Mouse (Mus musculus): ENCODE results near the gene Sez6. TPM values are rescaled to one million over a fixed set of nuclear protein-coding genes. Genes with fewer than 3 reads are reported as not detected.

Sez6 gene
- 0.95 and 1.2 TPM in 2 replicates for polyA plus RNA-seq (2015; fragmentation: Nextera tagmentation; extraction: Ambion mirVana)

DNA sequence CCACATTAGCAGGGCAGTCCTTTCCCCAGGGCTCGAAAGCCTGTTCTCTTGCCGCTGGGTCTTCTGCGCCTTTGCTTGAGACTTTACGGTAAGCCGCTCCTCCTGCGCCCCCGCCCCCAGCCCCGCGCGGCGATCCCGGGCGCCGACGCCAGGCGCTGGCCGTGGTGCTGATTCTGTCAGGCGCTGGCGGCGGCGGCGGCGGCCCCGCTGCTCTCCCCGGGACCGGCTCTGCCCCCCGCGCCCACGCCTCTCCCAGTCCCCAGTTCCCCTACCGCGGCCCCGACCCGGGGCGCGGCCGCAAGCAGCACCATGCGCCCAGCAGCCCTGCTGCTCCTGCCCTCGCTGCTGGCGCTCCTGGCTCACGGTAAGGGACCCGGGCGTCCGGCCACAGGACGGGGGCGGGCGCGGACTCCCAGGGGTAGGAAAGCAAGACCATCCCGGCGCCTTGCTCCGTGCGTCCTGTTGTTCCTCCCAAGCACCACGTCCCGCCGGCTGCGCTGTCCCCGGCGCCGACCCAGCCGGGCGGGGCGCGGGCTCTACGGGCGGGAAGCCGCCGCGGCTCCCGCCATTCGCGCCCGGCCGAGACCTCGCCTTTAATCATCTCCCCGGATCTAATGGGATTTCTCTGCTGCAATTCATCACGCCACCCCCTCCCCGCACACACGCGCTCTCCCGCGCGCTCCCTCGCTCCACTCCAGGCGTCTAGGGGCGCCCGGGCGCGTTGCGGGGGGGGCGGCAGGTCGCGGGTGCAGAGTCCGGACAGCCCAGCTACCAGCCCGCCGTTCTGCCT lies at the start of gene Sez6:
Gene Sez6, plus strand, starts transcription at position 50 of the 790 bp plus-strand sequence.
- no peaks in the 10 kb centered on the region for H3K9me3 ChIP-seq
- H3K27ac ChIP-seq: no peak within 1 kb of the TSS
- peak within 1 kb of the TSS; percentile 98 for H3K4me2 ChIP-seq (replicated peaks)
- H3K9ac ChIP-seq: no peak within 1 kb of the TSS
- under 1% methylated on average over 89 of the region's 94 CpGs for WGBS
- H3K4me3 ChIP-seq (replicated peaks): peak within 1 kb of the TSS; percentile 51
- H3K4me1 ChIP-seq (replicated peaks): peaks cover 14% of the 10 kb centered on the region
- no peaks in the 10 kb centered on the region for H3K36me3 ChIP-seq
- peaks cover 66% of the 10 kb centered on the region for H3K27me3 ChIP-seq (replicated peaks)
- ATAC-seq: peak; percentile 77

DNA sequence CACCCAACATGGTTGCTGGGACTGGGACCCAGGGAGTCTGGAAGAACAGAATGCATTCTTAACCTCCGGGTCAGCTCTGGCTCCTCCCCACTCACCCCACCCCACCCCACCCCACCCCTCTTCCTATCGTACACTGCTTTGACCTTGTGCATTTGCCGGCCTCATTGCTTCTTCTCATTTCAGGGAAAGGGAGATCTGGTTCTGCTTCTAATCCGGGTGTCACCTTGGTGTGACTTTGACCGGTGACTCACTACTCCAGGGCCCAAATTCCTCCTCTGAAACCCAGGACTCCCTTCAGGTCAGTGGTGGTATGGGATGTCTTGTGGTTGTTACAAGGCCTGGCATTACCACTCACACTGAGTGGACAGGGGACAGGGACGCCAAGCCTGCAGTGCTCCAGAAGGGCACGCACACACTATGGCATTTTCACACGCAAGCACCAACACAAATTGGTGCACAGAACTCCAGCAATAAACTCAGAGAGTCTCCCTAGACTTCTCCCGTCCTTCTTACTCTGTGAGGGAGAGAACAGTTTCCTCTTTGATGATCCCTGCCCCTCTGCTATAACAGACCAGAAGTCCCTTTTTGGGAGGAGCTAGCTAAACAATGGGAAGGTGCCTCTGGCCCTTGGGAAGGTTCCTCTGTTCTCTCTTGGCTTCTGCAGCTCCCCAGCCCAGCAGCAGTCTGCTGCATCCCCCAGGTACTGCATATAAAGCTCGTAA lies 45.9 kb upstream of the Sez6 start:
- peak; percentile 73 for ATAC-seq

DNA sequence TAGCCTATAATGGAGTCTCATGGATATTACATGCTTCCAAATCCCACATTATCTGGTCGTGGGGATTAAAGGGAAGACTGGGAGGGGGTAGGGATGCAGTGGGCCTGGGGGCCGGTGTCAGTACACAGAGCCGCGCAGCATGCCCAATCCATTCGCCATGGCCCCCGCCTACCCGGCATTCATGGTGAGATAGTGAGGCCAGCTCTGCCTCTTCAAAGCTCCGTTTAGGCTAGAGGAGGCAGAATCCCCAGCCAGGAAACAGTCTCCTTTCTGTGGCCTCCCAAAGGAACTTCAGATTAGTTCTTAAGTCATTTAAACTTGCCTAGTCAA lies 45.4 kb upstream of the Sez6 start:
- Histone ChIP-seq H3K9ac (no peak overlapping the region), H3K4me1 (replicated peaks) (peaks cover 26% of the 10 kb centered on the region), H3K9me3 (no peaks in the 10 kb centered on the region), H3K27ac (no peak overlapping the region), H3K4me2 (replicated peaks) (no peak overlapping the region), H3K4me3 (replicated peaks) (no peak overlapping the region), H3K36me3 (no peaks in the 10 kb centered on the region), H3K27me3 (replicated peaks) (no peaks in the 10 kb centered on the region)
- no peak for ATAC-seq
- 46% methylated on average over 8 of the region's 8 CpGs for WGBS

More for the DNA sequence above, 45.9 kb upstream of the Sez6 start:
- Histone ChIP-seq H3K36me3 (no peaks in the 10 kb centered on the region), H3K9ac (no peak overlapping the region), H3K27me3 (replicated peaks) (no peaks in the 10 kb centered on the region), H3K4me2 (replicated peaks) (no peak overlapping the region), H3K27ac (peak overlapping the region; percentile 40; the same call in 1 of the 2 replicates), H3K4me3 (replicated peaks) (no peak overlapping the region), H3K4me1 (replicated peaks) (peaks cover 26% of the 10 kb centered on the region), H3K9me3 (no peaks in the 10 kb centered on the region)
- 41% methylated on average over 10 of the region's 10 CpGs for WGBS

DNA sequence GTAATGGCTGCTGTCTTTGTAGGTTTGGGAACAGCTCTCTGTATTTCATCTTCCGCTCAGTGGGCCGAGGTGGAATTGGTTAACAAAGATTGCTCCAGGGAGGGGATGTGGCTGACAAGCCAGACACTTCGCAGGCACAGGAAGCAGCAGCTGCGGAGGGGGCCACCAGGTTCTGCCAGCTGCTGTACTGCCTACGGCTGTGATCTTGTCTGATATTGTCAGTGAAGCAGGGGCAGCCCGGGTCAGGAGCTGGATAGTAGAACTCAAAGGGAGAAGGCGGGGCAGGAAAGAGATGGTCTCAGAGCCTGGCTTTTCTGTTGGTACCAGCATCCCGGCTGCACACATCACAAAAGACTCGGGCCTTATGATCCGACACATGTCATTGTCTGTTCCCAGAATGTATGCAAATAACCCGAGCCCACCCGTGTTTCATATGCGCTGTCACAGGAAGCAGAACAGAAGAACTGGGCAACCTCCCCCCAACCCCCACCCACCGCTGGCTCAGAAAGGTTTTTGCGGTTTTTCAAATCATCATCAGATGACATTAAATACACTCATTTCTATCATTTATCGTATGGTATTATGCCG lies 43.1 kb upstream of the Sez6 start:
- 0 out of 2 replicates have a peak, but pooled peaks have one; percentile 34 for ATAC-seq
- Histone ChIP-seq H3K4me3 (replicated peaks) (no peak overlapping the region; the same call in 1 of the 2 replicates), H3K4me1 (replicated peaks) (peaks cover 26% of the 10 kb centered on the region), H3K9me3 (no peaks in the 10 kb centered on the region), H3K27me3 (replicated peaks) (no peaks in the 10 kb centered on the region), H3K27ac (no peak overlapping the region), H3K9ac (no peak overlapping the region), H3K36me3 (no peaks in the 10 kb centered on the region), H3K4me2 (replicated peaks) (0 out of 2 replicates have a peak overlapping the region, but pooled peaks have one; percentile 19)
- 29% methylated on average over 17 of the region's 17 CpGs for WGBS

DNA sequence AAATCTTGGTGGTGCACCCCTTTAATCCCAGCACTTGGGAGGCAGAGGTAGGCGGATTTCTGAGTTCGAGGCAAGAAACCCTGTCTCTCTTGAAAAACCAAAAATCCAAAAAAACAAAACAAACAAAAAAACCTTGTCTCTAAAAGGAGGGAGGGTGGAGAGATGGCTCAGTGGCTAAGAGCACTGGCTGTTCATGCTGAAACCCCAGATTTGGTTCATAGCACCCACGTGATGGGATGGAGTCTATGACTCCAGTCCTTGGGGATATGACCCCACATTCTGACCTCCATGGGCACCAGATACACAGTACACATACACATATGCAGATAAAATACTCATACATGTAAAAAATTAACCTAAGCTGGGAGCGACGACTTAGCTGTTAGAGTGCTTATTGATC lies 41.8 kb upstream of the Sez6 start:
- Histone ChIP-seq H3K9ac (no peak overlapping the region), H3K4me2 (replicated peaks) (no peak overlapping the region), H3K36me3 (no peaks in the 10 kb centered on the region), H3K27ac (no peak overlapping the region), H3K4me3 (replicated peaks) (no peak overlapping the region), H3K9me3 (no peaks in the 10 kb centered on the region), H3K27me3 (replicated peaks) (no peaks in the 10 kb centered on the region), H3K4me1 (replicated peaks) (peaks cover 32% of the 10 kb centered on the region)
- no peak for ATAC-seq
- whole genome bisulfite sequencing: 81% methylated on average over 5 of the region's 5 CpGs

DNA sequence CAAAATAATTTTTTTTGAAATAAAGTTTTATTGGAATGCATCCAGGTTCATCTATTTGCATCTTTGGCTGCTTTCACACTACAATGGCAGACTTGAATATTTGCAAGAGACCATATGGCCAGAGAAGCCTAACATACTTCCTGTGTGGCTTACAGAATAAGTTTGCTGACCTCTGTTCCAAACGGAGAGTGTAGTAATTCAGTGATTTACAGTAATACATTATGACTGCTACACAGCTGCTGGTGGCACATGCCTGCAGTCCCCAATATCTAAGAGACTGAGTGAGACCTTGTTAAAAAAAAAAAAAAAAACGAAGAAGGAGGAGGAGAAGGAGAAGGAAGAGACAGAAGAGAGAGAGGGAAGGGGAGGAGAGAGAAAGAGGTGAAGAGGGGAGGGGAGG lies 41.1 kb upstream of the Sez6 start:
- no peak overlapping the region for H3K9ac ChIP-seq
- no peaks in the 10 kb centered on the region for H3K27me3 ChIP-seq (replicated peaks)
- no peak overlapping the region for H3K4me3 ChIP-seq (replicated peaks)
- WGBS: 18% methylated on average over 1 of the region's 2 CpGs
- no peak overlapping the region for H3K4me2 ChIP-seq (replicated peaks)
- ATAC-seq: no peak
- H3K27ac ChIP-seq: no peak overlapping the region
- no peaks in the 10 kb centered on the region for H3K36me3 ChIP-seq
- H3K9me3 ChIP-seq: no peaks in the 10 kb centered on the region
- peaks cover 36% of the 10 kb centered on the region for H3K4me1 ChIP-seq (replicated peaks)

DNA sequence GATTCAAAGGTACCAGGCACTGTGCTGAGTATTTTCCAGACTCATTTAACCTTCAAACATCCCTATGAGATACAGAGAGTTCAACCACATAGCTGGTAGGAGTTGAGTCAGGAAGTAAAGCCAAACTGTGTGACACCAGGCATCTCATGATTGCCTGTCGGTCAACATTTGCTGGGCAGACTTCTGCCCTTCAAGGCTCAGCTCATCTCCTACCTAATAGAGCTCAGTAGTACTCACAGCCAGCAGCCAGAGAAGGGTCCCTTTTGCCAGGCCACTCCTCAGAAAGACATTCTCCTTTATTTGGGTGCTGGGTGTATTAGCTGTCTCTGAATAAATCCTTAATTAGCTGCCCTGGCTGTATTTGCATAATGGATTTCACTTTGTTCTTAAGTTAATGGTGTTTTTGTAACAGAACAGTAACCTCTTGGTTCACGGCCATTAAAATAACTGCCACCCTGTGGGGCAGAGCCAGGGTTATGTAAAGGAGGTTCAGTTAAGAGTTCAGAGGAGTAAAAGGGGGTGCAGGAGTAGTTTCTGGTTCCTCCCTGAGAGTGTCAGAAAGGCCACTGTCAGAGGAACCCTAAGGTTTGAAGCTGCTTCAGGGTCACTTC lies 39.8 kb upstream of the Sez6 start:
- no peak for ATAC-seq
- H3K9ac ChIP-seq: no peak overlapping the region
- H3K4me3 ChIP-seq (replicated peaks): no peak overlapping the region
- WGBS: 76% methylated on average over 2 of the region's 2 CpGs
- peaks cover 25% of the 10 kb centered on the region for H3K4me1 ChIP-seq (replicated peaks)
- no peaks in the 10 kb centered on the region for H3K36me3 ChIP-seq
- H3K9me3 ChIP-seq: no peaks in the 10 kb centered on the region
- H3K27ac ChIP-seq: no peak overlapping the region
- H3K27me3 ChIP-seq (replicated peaks): no peaks in the 10 kb centered on the region
- H3K4me2 ChIP-seq (replicated peaks): no peak overlapping the region

DNA sequence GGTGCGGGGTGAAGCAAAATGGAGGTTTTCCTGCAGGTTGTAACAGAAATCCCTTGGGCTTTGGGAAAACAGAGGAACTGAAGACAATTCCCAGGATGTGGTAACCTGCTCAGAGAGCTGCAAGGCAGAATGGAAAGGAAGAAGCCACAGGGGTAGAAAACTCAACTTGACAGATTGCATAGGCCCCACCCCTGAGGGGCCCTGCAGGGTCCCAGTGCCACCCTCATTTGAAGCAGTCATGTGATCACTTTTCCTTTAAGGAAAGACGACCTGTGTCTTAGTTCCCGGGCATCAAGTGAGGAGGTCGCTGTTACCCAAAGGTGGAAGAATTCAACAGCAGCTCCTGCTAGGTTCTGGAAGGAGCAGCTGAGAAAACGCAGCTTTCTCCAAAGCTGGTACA lies 37.7 kb upstream of the Sez6 start:
- Histone ChIP-seq H3K27me3 (replicated peaks) (peaks cover 5% of the 10 kb centered on the region; the same call in 1 of the 2 replicates), H3K9me3 (no peaks in the 10 kb centered on the region), H3K9ac (no peak overlapping the region), H3K4me2 (replicated peaks) (peak overlapping the region; percentile 49), H3K27ac (peak overlapping the region; percentile 94), H3K4me1 (replicated peaks) (peaks cover 15% of the 10 kb centered on the region), H3K4me3 (replicated peaks) (peak overlapping the region; percentile 22), H3K36me3 (no peaks in the 10 kb centered on the region)
- 13% methylated on average over 5 of the region's 5 CpGs for WGBS
- 0 out of 2 replicates have a peak, but pooled peaks have one; percentile 24 for ATAC-seq

DNA sequence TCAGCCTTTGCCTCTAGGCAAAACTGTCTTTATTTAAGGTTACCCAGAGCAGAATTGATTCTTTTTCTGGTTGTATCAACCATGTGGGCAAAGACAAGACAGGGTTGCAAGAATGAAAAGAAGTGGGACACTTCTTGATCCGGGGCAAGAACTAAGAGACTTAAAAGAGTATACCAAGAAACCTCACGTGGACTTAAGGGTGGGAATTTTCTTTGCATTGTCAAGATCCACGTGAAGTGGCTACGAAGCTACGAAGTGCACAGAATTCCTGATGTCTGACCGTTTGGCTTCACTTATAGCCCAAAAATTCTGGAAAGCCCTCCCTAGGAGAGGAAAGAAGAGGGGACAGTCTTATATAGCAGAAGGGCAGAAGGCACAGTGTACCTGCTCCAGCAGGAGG lies 37.3 kb upstream of the Sez6 start:
- Histone ChIP-seq H3K36me3 (no peaks in the 10 kb centered on the region), H3K4me1 (replicated peaks) (peaks cover 15% of the 10 kb centered on the region), H3K4me2 (replicated peaks) (peak overlapping the region; percentile 49), H3K9me3 (no peaks in the 10 kb centered on the region), H3K27me3 (replicated peaks) (peaks cover 5% of the 10 kb centered on the region; the same call in 1 of the 2 replicates), H3K27ac (peak overlapping the region; percentile 94), H3K9ac (no peak overlapping the region), H3K4me3 (replicated peaks) (peak overlapping the region; percentile 22)
- ATAC-seq: no peak
- WGBS: 52% methylated on average over 6 of the region's 6 CpGs

DNA sequence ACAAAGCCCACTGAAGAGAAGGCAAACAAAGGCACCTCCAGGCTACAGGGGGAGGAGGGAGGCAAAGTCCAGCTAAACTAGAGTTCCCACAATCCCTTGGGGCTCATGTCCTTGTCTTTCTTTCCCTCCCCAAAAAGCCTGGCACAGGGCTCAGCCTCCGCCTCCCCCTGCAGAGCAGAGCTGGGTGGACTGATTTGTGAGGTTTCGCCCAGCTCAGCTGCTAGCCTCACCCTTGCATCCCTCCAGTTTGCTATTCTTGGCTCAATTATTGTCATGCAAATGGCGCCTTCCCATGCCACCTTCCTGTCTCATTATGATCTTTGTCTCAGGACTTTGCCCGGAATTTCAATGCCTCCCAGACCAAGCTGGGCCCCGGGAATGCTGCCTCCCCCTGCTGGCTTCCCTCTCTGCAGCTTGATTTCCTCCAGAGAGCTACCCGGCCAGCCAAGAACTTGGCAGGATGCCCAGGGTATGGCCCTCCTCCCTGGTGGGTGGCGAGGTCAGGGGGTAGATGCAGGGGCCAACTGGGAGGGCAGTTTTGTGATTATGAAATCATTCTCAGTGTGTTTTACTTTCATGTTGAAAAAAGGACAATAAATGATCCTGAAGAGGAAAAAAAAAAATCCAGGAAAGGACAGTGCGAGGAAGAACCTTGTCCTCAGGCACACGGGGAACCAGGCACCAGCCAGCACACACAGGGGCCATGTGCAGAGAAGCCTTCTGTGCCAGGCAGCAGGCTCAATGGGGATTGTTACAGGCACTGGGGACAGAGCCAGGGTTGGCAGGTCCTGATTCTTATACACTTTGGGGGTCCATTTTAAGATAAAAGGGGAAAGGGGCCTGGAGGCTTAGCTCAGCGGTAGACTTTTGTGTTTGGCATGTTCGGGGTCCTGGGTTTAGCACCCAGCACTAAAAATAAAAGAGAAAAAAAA lies 36.5 kb upstream of the Sez6 start, which contains the start of gene Pipox:
Gene Pipox, minus strand, starts transcription at position 310 of the 932 bp plus-strand sequence.
- ATAC-seq: peak; percentile 96
- H3K9me3 ChIP-seq: no peaks in the 10 kb centered on the region
- H3K36me3 ChIP-seq: no peaks in the 10 kb centered on the region
- peak within 1 kb of the TSS; percentile 94 for H3K27ac ChIP-seq
- H3K4me1 ChIP-seq (replicated peaks): peaks cover 15% of the 10 kb centered on the region
- whole genome bisulfite sequencing: 20% methylated on average over 11 of the region's 11 CpGs
- H3K27me3 ChIP-seq (replicated peaks): peaks cover 5% of the 10 kb centered on the region; the same call in 1 of the 2 replicates
- peak within 1 kb of the TSS; percentile 49 for H3K4me2 ChIP-seq (replicated peaks)
- no peak within 1 kb of the TSS for H3K9ac ChIP-seq
- H3K4me3 ChIP-seq (replicated peaks): peak within 1 kb of the TSS; percentile 22

DNA sequence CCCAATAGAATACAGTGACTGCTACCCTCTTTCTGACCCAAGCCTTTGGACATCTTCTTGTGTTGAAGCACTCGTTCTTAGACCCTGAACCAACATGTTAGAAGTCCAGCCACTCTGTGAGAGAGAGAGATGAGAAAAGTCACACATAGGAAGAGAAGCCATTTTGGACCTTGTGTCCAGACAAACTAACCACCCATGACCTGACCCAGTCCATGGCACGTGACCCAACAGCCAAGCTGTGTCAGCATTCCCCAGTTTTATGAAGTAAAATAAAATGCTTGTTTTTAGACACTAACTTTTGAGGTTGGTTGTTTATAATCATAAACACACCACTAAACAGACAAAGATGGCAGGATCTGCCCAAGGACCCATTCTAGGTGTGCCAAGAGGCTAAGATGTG lies 35.6 kb upstream of the Sez6 start:
- WGBS: 88% methylated on average over 2 of the region's 2 CpGs
- no peak for ATAC-seq
- Histone ChIP-seq H3K9ac (no peak overlapping the region), H3K4me3 (replicated peaks) (no peak overlapping the region), H3K27me3 (replicated peaks) (peaks cover 5% of the 10 kb centered on the region; the same call in 1 of the 2 replicates), H3K36me3 (no peaks in the 10 kb centered on the region), H3K4me1 (replicated peaks) (peaks cover 15% of the 10 kb centered on the region), H3K27ac (no peak overlapping the region), H3K4me2 (replicated peaks) (no peak overlapping the region), H3K9me3 (no peaks in the 10 kb centered on the region)
